Mouse (Mus musculus) testis, adult 2 months (tissue): ENCODE results near the gene Dennd2c.

ENCODE experiments used
- CTCF ChIP-seq: fragments of 200-500 bp; IDR thresholded peaks from 2 replicates; pipeline ENCODE4 v1.5.1; 2012; ENCODE audit warnings: low read depth, mild to moderate bottlenecking, inconsistent platforms, low read length, moderate library complexity; ENCODE audit not compliant: control insufficient read depth, insufficient read depth, insufficient replicate concordance
- POLR2A ChIP-seq: fragments of 200-500 bp; IDR thresholded peaks from 2 replicates; pipeline ENCODE4 v1.6.1; 2012; ENCODE audit warnings: low read depth, mild to moderate bottlenecking, inconsistent platforms, low read length, moderate library complexity; ENCODE audit not compliant: control insufficient read depth

- no peak for TF ChIP-seq CTCF
- TF ChIP-seq POLR2A = no peak
Observed at GRCm38 (mm10) chr3:103145791-103146190, 43.4 kb downstream of the Dennd2c start.
